Mouse (Mus musculus) E14TG2a.4 (cell line): ENCODE data around the gene Stk36.

Source experiments
- CTCF ChIP-seq: conservative IDR thresholded peaks from 2 replicates; pipeline ENCODE4 v1.5.1; 2014; ENCODE audit warnings: low read length
- NANOG ChIP-seq: IDR thresholded peaks from 2 replicates; pipeline ENCODE4 v1.6.1; 2014; ENCODE audit warnings: borderline replicate concordance, low read length, mixed read lengths
- POU5F1 ChIP-seq: IDR thresholded peaks from 2 replicates; pipeline ENCODE4 v1.6.1; 2014; ENCODE audit warnings: low read length, borderline replicate concordance

DNA sequence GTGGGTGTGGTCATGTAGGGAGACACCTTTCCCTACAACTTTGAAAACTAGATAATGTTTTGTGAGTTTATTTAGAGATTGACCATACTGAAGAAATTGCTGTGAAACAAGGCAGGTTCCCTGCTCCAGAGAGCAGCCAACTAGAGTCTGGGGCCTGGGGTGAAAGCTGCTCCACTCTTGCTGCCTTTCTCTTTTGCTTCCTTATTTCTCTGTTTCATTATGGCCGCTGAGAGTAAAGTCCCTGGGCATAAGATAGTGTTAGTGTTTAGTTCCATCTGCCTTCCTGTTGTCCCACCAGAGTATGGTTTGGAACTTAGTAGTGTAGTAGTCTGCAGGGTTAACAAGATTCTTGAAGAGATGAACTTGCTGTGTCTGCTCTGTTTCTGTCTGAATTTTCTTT, 76.6 kb downstream of the Stk36 start:
- TF ChIP-seq CTCF: no peak
- no peak for TF ChIP-seq POU5F1
- no peak for TF ChIP-seq NANOG
